Mouse (Mus musculus) stomach, postnatal 0 days (tissue): ENCODE data around the gene Gna15.
A peak's percentile ranks its signal among the peaks of the same experiment; 100 is the strongest.

Experiments used
- CTCF ChIP-seq: IDR thresholded peaks from 2 replicates; pipeline ENCODE4 v1.5.1; 2016; ENCODE audit warnings: antibody characterized with exemption, low read depth, mild to moderate bottlenecking, moderate library complexity
- EP300 ChIP-seq: optimal IDR thresholded peaks from 2 replicates; pipeline ENCODE3; 2016; ENCODE audit warnings: antibody characterized with exemption

DNA sequence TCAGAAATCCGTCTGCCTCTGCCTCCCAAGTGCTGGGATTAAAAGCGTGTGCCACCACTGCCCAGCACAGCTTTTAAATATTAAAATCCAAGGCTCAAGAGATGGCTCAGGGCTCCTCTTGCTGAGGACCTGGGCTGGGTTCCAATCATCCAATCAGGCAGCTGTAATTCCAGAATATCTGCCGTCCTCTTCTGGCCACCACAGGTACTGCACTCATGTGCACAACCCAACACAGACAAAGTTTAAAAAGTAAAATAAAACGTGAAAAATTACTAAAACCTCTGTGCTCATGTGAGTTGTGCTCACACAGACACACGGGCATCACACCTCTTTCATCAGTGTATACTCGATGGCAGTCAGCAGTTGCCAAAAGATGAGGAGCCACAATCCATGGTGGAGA lies 12.7 kb upstream of the Gna15 start:
- TF ChIP-seq CTCF = peak; percentile 65
- no peak for TF ChIP-seq EP300
